Mouse (Mus musculus) frontal cortex, postnatal 25 days (tissue): ENCODE results near the gene Gpr1.
"Not testable (repeated sequence)": the region's sequence is repeated elsewhere in the genome, so short reads cannot be mapped to it uniquely, and the experiment has no call there.

Experiments used
- DNase-seq, 2 experiments: peaks; one replicate each; pipeline ENCODE4 v3.0.0; 2022; ENCODE audit warnings: low spot score in 2 of 2

The Gpr1 gene

GRCm38 (mm10) chr1:63219277-63219676 lies 4.9 kb upstream of the Gpr1 start:
- no peak for DNase-seq

- no peak for DNase-seq
These were observed 288 bp upstream of the Gpr1 start for GRCm38 (mm10) chr1:63214631-63215030.

GRCm38 (mm10) chr1:63213478-63214270 lies 669 bp downstream of the Gpr1 start:
- DNase-seq: no peak

GRCm38 (mm10) chr1:63209861-63210529 lies 4.3 kb downstream of the Gpr1 start:
- no peak for DNase-seq

GRCm38 (mm10) chr1:63207607-63208006 lies 6.7 kb downstream of the Gpr1 start:
- DNase-seq: no peak

- no peak for DNase-seq
These were observed 9.5 kb downstream of the Gpr1 start for GRCm38 (mm10) chr1:63204660-63205394.

GRCm38 (mm10) chr1:63203950-63204659 lies 10.2 kb downstream of the Gpr1 start:
- no peak for DNase-seq

GRCm38 (mm10) chr1:63203471-63203870 lies 10.9 kb downstream of the Gpr1 start:
- DNase-seq: no peak

GRCm38 (mm10) chr1:63201672-63202071 lies 12.7 kb downstream of the Gpr1 start:
- DNase-seq: no peak

- no peak for DNase-seq
These were observed 14.0 kb downstream of the Gpr1 start for GRCm38 (mm10) chr1:63200322-63200721.

GRCm38 (mm10) chr1:63199387-63199786 lies 15.0 kb downstream of the Gpr1 start:
- no peak for DNase-seq

GRCm38 (mm10) chr1:63195848-63196512 lies 18.4 kb downstream of the Gpr1 start:
- no peak for DNase-seq

GRCm38 (mm10) chr1:63192306-63193065 lies 21.9 kb downstream of the Gpr1 start:
- DNase-seq: no peak

GRCm38 (mm10) chr1:63190851-63191250 lies 23.5 kb downstream of the Gpr1 start:
- DNase-seq: no peak

- no peak for DNase-seq
These were observed 25.8 kb downstream of the Gpr1 start for GRCm38 (mm10) chr1:63188536-63188935.

- DNase-seq: not testable (repeated sequence)
These were observed 28.9 kb downstream of the Gpr1 start for GRCm38 (mm10) chr1:63185430-63185829.

- DNase-seq: peak; percentile 61 to 64
These were observed 31.6 kb downstream of the Gpr1 start for GRCm38 (mm10) chr1:63182636-63183270.

GRCm38 (mm10) chr1:63182212-63182611 lies 32.1 kb downstream of the Gpr1 start:
- DNase-seq: no peak

- no peak for DNase-seq
These were observed 32.9 kb downstream of the Gpr1 start for GRCm38 (mm10) chr1:63181480-63181879.

GRCm38 (mm10) chr1:63181019-63181418 lies 33.3 kb downstream of the Gpr1 start:
- DNase-seq: peak; percentile 88 to 89
